19 mouse cellular contexts compared by ENCODE assay signal in genomic region chr19:5348064-5348463, GRCm38 (mm10). TPM values are rescaled to one million over a fixed set of nuclear protein-coding genes. Genes with fewer than 3 reads are reported as not detected.
"Had no signal": no experiment of that assay in that cellular context is flagged by ENCODE, and none has a peak within 500 bp of the region (broad histone marks: within the 10 kb centered on the region; RNA-seq: fewer than 3 reads in every experiment).

No protein-coding gene starts in this region.

- H3K27ac ChIP-seq: kidney, postnatal 0 days; limb, embryonic 13.5 days; macrophage; midbrain, embryonic 12.5 days; neural tube, embryonic 12.5 days had no signal

- H3K36me3 ChIP-seq: limb, embryonic 13.5 days; midbrain, embryonic 12.5 days; neural tube, embryonic 12.5 days had no signal

- H3K27me3 ChIP-seq: neural tube, embryonic 12.5 days had no signal

- H3K9me3 ChIP-seq: limb, embryonic 13.5 days; megakaryocyte, embryonic 14.5 days; midbrain, embryonic 12.5 days; neural tube, embryonic 12.5 days had no signal

- H3K9ac ChIP-seq: limb, embryonic 13.5 days had no signal

- DNase-seq: layer of hippocampus, adult 9-11 months; thymus, adult 2 months had no signal

RNA-seq across cellular contexts. Expression of gene Cst6, which starts 1.3 kb away (rescaled TPM):
- total RNA-seq: liver, adult 2 months; neutrophil, adult 5-6 weeks had no signal
- polyA plus RNA-seq: liver, adult 2 months; lung, embryonic 14.5 days had no signal

RNA-seq across cellular contexts. Expression of gene Catsper1, which starts 12.5 kb away (rescaled TPM):
- total RNA-seq: layer of hippocampus, adult 18-20 months; layer of hippocampus, postnatal 36 days; left cerebral cortex, adult 8-10 months; left cerebral cortex, postnatal 25 days; liver, adult 2 months; midbrain, postnatal 0 days; neutrophil, adult 5-6 weeks had no signal
- polyA plus RNA-seq: kidney, postnatal 0 days; limb, embryonic 13.5 days; liver, adult 2 months; liver, embryonic 16.5 days; lung, embryonic 14.5 days; macrophage; midbrain, embryonic 12.5 days; midbrain, postnatal 0 days; neural tube, embryonic 12.5 days; stomach, embryonic 14.5 days; thymus, adult 2 months; urinary bladder, adult 2 months had no signal
